Mouse (Mus musculus): ENCODE measurements at regions not wholly inside any gene's neighbourhood (a gene's known extent, or its start where the extent isn't known, plus 50 kb on each side); places are given as distances from the start of the nearest gene placed in this dataset.

- no peak for TF ChIP-seq CTCF (IDR thresholded peaks at IDR 0.05; ENCODE audit: borderline replicate concordance, insufficient read depth, low read depth, low read length)
- no peak for TF ChIP-seq POLR2A (IDR thresholded peaks at IDR 0.05; ENCODE audit: borderline replicate concordance, insufficient read depth, low read length)
Measured at GRCm38 (mm10) chr15:59160931-59161920, 272.1 kb downstream of the Gm49356 start.
